Mouse (Mus musculus): Measurements from ENCODE around the gene Ctnnb1.
"Not testable (repeated sequence)": the region's sequence is repeated elsewhere in the genome, so short reads cannot be mapped to it uniquely, and the experiment has no call there.

Ctnnb1 gene

DNA sequence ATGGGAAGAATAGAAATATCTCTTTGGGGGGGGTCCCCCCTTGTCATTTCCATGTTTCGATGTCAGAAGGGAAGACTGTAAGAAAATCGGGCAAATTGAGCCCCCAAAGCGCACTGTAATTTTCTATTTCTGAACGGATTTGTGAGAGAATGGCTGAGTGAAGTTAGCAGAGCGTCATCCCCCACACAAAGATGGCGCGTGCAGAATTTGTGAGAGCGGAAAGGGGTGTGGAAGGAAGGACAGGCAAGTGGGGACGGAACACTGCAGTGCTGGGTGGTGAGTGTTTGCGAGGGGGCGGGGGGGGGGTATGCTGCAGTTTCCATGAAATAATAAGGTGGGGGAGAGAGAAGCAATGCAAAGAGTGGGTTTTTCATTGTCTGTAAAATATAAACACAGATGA is at the start of gene Ctnnb1:
Ctnnb1 (plus strand) TSS at position 136 of the 400 bp plus-strand sequence.
- DNase-seq (ENCODE audit: extremely low spot score), result no peak

GRCm38 (mm10) chr9:120880286-120880685 is 48.7 kb upstream of the Ctnnb1 start:
- DNase-seq (ENCODE audit: extremely low spot score), result no peak

- DNase-seq (ENCODE audit: extremely low spot score), result no peak
These were observed 47.9 kb upstream of the Ctnnb1 start for GRCm38 (mm10) chr9:120881121-120881520.

GRCm38 (mm10) chr9:120881839-120882238 is 47.2 kb upstream of the Ctnnb1 start:
- DNase-seq (ENCODE audit: extremely low spot score), result no peak

GRCm38 (mm10) chr9:120884726-120885125 is 44.3 kb upstream of the Ctnnb1 start:
- no peak for DNase-seq (ENCODE audit: extremely low spot score)

DNA sequence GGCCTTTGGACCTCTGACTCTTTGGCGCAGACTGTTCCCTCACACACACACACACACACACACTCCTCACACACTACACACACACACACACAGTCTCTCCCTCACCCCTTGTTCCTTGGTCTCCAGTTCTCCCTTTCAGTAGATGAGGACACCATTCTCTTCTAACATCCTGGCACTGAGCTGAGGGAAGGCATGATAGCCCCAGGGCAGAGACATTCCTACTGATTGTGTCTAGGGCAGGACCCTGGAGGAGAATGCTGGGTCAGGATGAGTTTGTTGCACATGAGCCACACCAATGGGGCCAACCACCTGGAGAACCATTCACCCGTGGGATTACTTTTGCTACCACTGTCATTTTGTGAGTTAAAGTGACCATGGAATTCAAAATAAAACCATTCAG is 41.4 kb upstream of the Ctnnb1 start:
- DNase-seq (ENCODE audit: extremely low spot score), result no peak

DNA sequence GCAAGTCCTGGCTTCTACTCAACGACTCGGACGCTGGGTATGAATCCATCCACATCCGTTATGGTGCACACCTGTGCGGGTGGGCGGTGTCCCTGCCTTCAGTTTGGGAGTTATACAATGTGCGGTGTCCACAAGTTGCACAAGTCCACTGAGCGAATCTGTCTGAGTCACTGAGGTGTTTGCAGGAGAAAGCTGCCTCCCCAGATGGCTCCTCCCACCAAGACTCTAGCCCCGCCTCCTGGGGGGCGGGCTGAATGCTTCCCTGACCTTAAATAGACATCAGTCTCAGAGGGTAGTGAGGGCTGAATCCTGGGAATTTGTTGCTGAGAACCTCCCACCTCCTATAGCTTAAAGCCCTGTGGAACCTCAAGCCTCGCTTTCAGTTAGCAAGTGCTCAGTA is 35.6 kb upstream of the Ctnnb1 start:
- DNase-seq (ENCODE audit: extremely low spot score), result no peak

DNA sequence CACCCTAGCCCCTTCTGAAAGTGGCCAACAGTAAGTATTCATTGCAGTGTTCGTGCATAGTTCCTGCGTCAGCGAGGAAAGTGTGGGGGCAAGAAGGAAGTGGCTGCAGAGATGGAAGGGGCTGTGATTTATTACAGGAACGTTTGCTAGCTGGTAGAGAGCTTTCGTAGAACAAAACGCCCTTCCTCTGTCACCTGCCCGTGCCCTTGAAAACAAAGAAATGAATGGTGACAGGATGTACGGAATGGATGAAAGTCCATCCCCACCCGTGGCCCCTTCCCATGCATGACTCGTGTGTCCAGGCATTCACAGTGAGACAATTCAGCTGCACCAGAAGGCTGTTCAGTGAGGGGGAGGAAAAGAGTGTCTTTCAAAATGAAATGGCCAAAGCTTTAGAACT is 35.0 kb upstream of the Ctnnb1 start:
- DNase-seq (ENCODE audit: extremely low spot score), result no peak

- DNase-seq (ENCODE audit: extremely low spot score), result no peak
These were observed 34.6 kb upstream of the Ctnnb1 start for GRCm38 (mm10) chr9:120894376-120894775.

DNA sequence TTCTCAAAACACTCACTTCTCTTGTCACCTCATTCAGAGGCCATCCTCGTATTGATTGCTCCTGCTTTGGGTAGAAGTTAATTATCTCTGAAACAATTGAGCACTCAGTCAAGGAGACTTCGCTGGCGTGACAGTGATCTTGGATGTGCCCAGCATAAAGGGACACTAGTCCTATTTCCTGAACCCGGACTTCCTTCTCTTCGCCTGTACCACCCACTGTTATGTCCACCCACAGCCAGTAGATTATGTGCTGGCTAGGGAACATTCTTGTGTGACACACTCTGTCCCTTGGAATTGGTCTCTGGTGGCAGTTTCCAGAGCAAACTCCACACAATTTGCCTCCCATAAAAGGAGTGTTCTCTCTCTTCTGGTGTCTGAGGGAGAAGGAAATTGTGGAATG is 32.5 kb upstream of the Ctnnb1 start:
- no peak for DNase-seq (ENCODE audit: extremely low spot score)

- no peak for DNase-seq (ENCODE audit: extremely low spot score)
These were observed 31.7 kb upstream of the Ctnnb1 start for GRCm38 (mm10) chr9:120897269-120897668.

GRCm38 (mm10) chr9:120899833-120900232 is 29.2 kb upstream of the Ctnnb1 start:
- no peak for DNase-seq (ENCODE audit: extremely low spot score)

- no peak for DNase-seq (ENCODE audit: extremely low spot score)
These were observed 28.4 kb upstream of the Ctnnb1 start for GRCm38 (mm10) chr9:120900338-120901274.

- DNase-seq (ENCODE audit: extremely low spot score), result no peak
These were observed 26.5 kb upstream of the Ctnnb1 start for GRCm38 (mm10) chr9:120902562-120902961.

DNA sequence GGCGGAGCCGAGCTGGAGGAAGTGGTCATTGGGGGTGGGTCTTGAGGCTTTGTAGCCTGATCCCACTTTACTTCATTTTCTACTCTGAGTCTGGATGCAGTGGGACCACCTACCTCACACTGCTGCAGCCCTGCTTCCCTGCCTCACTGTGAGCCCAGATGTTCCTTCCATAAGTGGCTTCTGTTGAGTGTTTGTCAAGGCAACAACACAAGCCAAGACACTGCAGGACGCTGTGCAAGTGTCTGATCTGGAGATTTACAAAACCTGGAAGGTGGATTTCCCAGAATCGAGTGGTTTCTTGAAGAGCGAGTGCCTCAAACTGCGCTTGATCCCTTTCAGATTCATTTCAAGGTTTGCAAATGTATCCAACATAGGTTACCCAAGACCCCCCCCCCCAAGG is 20.6 kb upstream of the Ctnnb1 start:
- no peak for DNase-seq (ENCODE audit: extremely low spot score)

DNA sequence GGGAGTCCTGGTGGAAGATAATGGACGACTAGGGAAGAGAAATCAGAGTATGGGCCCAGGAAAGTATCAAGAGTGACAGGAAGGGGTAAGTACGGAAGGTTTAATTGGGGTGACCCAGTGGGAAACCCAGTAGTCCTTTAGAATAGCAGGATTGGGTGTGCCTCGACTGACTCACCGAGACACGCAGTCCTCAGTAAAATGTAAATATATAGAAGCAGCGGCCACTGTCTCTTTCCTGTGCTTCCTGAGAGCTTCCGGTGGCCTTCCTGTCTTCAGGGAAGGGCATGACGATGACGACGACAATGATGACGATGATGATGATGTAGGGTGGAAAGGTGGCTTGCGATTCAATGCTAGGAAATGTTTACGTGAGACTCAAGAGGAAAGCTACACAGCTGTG is 15.9 kb upstream of the Ctnnb1 start:
- DNase-seq (ENCODE audit: extremely low spot score), result no peak

GRCm38 (mm10) chr9:120914429-120914828 is 14.6 kb upstream of the Ctnnb1 start:
- DNase-seq (ENCODE audit: extremely low spot score), result no peak

DNA sequence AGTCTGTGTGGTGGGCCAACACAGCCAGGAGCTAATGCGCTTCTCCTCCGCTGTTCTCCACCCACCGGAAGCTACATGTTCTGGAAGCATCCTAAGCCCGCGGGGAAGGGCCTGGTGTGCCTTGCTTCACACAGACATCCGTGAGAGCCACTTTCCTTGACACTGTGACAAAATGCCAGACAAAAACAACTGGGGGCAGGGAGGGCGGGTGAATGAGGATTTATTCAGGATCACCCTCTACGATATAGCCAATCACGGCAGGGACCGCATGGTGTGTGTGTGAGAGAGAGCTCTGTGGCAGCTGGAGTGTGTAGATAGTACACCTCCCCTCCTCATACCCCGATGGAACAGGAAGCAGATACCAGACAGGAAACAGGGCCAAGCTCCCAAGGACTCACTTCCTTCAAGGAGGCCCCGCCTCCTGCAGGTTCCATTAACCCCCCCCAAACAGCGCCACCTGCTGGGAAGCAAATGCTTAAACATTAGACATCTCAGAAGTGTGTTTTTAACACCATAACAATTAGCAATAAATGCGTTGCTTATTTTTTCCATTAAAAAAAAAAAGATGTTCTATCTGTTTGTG is 14.0 kb upstream of the Ctnnb1 start:
- DNase-seq (ENCODE audit: extremely low spot score), result no peak

- not testable (repeated sequence) for DNase-seq (ENCODE audit: extremely low spot score)
These were observed 11.4 kb upstream of the Ctnnb1 start for GRCm38 (mm10) chr9:120917619-120918018.

- no peak for DNase-seq (ENCODE audit: extremely low spot score)
These were observed 10.8 kb upstream of the Ctnnb1 start for GRCm38 (mm10) chr9:120918211-120918610.

GRCm38 (mm10) chr9:120918642-120919041 is 10.4 kb upstream of the Ctnnb1 start:
- DNase-seq (ENCODE audit: extremely low spot score), result no peak

- DNase-seq (ENCODE audit: extremely low spot score), result no peak
These were observed 9.9 kb upstream of the Ctnnb1 start for GRCm38 (mm10) chr9:120919130-120919529.

- DNase-seq (ENCODE audit: extremely low spot score), result no peak
These were observed 2.9 kb upstream of the Ctnnb1 start for GRCm38 (mm10) chr9:120926126-120926525.

Measured in embryo, embryonic 9.5 days (tissue).